Mouse (Mus musculus) liver, embryonic 14.5 days (tissue): ENCODE results near the gene Snx14.
"Not testable (repeated sequence)": the region's sequence is repeated elsewhere in the genome, so short reads cannot be mapped to it uniquely, and the experiment has no call there.

Experiments used
- CTCF ChIP-seq: IDR thresholded peaks from 2 replicates; pipeline ENCODE4 v1.5.1; 2016; ENCODE audit warnings: antibody characterized with exemption, low read depth, control low read depth
- EP300 ChIP-seq: IDR thresholded peaks from 2 replicates; pipeline ENCODE4 v1.6.1; 2016; ENCODE audit warnings: antibody characterized with exemption, low read depth

DNA sequence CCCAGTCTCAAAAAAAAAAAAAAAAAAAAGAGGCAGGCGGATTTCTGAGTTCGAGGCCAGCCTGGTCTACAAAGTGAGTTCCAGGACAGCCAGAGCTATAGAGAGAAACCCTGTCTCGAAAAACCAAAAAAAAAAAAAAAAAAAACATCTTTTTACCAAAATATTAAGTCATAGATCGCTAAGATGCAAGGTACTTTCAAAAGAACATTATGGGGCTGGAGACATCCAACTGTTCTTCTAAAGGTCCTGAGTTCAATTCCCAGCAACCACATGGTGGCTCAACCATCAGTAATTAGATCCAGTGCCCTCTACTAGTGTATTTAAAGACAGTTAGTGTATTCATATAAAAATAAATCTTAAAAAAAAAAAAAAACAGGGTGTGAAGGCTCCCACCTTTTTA is 22.3 kb upstream of the Snx14 start:
- not testable (repeated sequence) for TF ChIP-seq CTCF, EP300
